Mouse (Mus musculus) thymus, adult 2 months (tissue): Measurements from ENCODE around the gene Mtmr11.
"Not testable (repeated sequence)": the region's sequence is repeated elsewhere in the genome, so short reads cannot be mapped to it uniquely, and the experiment has no call there.

Experiments used
- CTCF ChIP-seq: fragments of 200-500 bp; IDR thresholded peaks from 2 replicates; pipeline ENCODE4 v1.5.1; 2012; ENCODE audit warnings: mild to moderate bottlenecking, control low read depth, low read length, moderate library complexity, borderline replicate concordance; ENCODE audit not compliant: control insufficient read depth, poor library complexity, insufficient read depth; ENCODE audit errors: extremely low read depth
- POLR2A ChIP-seq: fragments of 200-500 bp; IDR thresholded peaks from 2 replicates; pipeline ENCODE4 v1.6.1; 2012; ENCODE audit warnings: mild to moderate bottlenecking, low read length, control low read depth, moderate library complexity; ENCODE audit not compliant: control insufficient read depth, poor library complexity, insufficient read depth; ENCODE audit errors: extremely low read depth

DNA sequence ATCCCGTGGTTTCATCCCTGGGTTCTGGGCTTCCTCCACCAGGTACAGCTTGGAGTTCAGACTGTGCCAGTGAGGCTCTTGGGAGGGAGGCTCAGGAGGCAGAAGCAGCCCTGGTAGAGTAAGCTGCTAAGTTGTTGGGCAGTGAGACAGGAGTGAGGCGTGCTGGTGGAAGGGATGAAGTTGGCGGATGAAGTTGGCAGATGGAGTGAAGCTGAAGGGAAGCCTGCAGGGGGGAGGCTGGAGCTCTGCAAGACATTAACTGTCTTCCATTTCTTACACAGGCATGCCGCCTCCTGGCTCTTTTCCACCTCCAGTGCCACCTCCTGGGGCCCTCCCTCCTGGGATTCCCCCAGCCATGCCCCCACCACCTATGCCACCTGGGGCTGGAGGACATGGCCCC lies 12.2 kb downstream of the Mtmr11 start:
- TF ChIP-seq CTCF, POLR2A: not testable (repeated sequence)
